Mouse (Mus musculus) gastrocnemius, adult 2 months (tissue): ENCODE data around the gene Nudt5. TPM values are rescaled to one million over a fixed set of nuclear protein-coding genes. Genes with fewer than 3 reads are reported as not detected.

Experiments
- DNase-seq: peaks from one replicate; pipeline ENCODE4 v3.0.0; 2022
- H3K27ac ChIP-seq: fragments of 200-600 bp; 2 replicates; pipeline ENCODE4 v1.8.1; 2022; ENCODE audit warnings: mild to moderate bottlenecking
- H3K4me3 ChIP-seq: fragments of 200-600 bp; 2 replicates; pipeline ENCODE4 v1.8.1; 2022; ENCODE audit warnings: mild to moderate bottlenecking, moderate library complexity
- CTCF ChIP-seq: fragments of 200-600 bp; IDR thresholded peaks from 2 replicates; pipeline ENCODE4 v1.8.1; 2022; ENCODE audit warnings: antibody characterized with exemption, mild to moderate bottlenecking, moderate library complexity
- intact Hi-C: fragments of 180-260 bp; cut with DNase I; formaldehyde crosslinking; loops from one replicate; pipeline ENCODE4 v1.15.1; 2025
- total RNA-seq, 2 experiments: library from RNA; stranded (reverse); gene quantifications; 2 replicates each; pipeline ENCODE4 v1.2.3; 2021

Nudt5 gene
- total RNA-seq, 2 experiments from 2014 or later = 2.6 to 5.1 TPM

DNA sequence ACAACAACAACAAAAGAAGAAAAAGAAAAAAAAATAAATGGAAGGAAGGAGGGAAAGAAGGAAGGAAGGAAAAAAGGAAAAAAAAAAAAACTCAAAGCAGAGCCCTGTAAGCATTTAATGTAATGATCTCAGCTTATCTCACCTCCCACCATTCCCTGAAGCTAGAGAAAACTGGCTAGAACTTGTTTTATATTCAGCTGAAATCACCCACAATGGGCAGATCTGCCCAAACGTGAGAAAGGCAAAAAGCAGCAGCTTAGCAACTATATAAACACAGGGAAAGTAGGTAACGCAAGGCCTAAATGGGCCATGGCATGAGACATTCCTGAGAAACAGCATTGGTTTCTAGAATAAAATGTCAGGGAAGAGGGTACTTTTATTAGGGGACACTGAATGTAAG lies 44.6 kb downstream of the Nudt5 start:
- TF ChIP-seq CTCF = no peak
- intact Hi-C loops = no loop called here
- Histone ChIP-seq H3K4me3 (no peak overlapping the region), H3K27ac (no peak overlapping the region)
- no peak for DNase-seq

GRCm38 (mm10) chr2:5894296-5894695 lies 49.5 kb downstream of the Nudt5 start:
- no peak for DNase-seq
- H3K4me3 ChIP-seq = peak overlapping the region; percentile 91
- TF ChIP-seq CTCF = no peak
- intact Hi-C loops = loop anchor here (2.0 kb wide), 2 partner anchors 49 to 55 kb away; partner anchors contain the start of genes Cdc123 and Nudt5
- peak overlapping the region; percentile 96 for H3K27ac ChIP-seq

DNA sequence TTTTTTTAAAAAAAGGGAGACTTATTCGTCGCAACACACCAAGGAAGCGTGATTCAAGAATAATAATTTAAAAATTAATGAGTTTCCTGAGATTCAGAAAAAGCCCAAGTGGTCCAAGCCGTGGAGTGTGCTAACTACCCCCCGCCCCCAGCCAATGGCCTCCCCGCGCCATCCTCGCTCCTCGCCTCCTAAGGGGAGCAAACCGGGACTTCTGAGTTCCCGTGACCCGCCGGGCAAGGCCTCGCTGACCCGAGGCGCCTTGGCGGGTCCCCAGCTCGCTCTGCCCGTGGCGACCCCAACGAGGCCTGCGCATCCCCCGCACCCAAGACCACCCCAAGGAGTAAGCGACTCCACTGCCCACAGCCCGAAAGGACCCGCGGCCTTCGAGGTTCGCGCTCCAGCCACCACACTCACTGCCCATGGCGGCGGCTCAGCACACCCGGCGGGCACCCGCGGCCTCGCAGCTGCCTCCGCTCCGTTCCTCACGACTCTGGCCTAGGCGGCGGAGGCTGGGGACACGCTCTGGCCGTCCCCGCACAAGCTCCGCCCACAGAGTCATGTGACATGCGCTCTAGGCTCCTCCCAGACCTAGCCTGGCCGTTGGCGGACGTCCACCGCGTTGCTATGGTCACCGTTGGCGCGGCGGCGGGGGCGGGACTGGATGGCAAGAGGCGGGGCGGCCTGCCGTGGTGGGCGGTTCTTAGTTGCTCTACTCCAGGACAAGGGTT lies 50.2 kb downstream of the Nudt5 start, which contains the start of gene Sec61a2:
Gene Sec61a2 (minus strand): TSS at position 590 of the 728 bp plus-strand sequence.
- peak; percentile 22; the same call in 1 of the 2 replicates for TF ChIP-seq CTCF
- Histone ChIP-seq H3K4me3 (peak within 1 kb of the TSS; percentile 91), H3K27ac (peak within 1 kb of the TSS; percentile 96)
- peak; percentile 100 for DNase-seq
- intact Hi-C loops = loop anchor here (2.0 kb wide), 2 partner anchors 50 to 54 kb away; partner anchors contain the start of genes Cdc123 and Nudt5

- intact Hi-C loops = no loop called here
- Histone ChIP-seq H3K27ac (no peak overlapping the region), H3K4me3 (no peak overlapping the region)
- no peak for DNase-seq
- peak; percentile 53 for TF ChIP-seq CTCF
Measured at GRCm38 (mm10) chr2:5900145-5900544, 55.3 kb downstream of the Nudt5 start.

DNA sequence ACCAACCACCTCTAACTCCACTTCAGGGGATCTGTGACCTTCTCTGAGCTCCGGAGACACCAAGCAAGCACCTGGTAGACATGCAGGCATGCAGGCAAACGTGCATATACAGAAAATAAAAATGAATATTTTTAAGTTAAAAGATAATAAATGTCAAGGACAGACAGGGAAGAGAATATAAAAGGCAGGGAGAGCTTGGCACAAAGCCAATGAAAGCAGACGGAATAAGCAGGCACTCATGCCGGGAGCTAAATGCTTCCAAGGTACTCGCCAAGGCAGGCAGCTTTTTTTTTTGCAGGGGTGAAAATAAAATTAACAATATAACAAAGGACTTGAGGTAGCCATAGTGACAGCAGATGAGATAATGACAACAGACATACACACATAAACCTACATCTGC lies 61.3 kb downstream of the Nudt5 start:
- Histone ChIP-seq H3K27ac (no peak overlapping the region), H3K4me3 (no peak overlapping the region)
- TF ChIP-seq CTCF = no peak
- DNase-seq = no peak
- intact Hi-C loops = no loop called here

DNA sequence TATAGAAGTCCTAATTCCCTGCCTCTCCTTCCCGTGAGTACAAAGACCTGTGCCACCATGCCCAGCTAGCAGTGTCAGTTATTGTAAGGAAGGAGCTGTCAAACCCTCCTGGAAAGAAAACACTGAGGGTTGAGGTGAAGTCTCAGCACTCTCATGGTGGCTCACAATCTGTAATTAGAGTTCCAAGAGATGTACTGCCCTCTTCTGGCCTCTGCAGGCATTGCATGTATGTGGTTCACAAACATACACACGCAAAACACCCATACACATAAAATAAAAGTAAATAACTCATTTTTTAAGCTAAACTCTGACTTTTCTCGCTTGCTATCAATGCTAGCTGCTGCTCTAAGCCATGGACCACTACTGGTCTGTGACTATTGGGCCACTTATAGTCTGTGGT lies 61.8 kb downstream of the Nudt5 start:
- TF ChIP-seq CTCF = peak; percentile 70
- Histone ChIP-seq H3K27ac (no peak overlapping the region), H3K4me3 (no peak overlapping the region)
- intact Hi-C loops = no loop called here
- DNase-seq = peak; percentile 31

GRCm38 (mm10) chr2:5911282-5911965 lies 66.6 kb downstream of the Nudt5 start:
- no peak overlapping the region for H3K27ac ChIP-seq
- intact Hi-C loops = no loop called here
- TF ChIP-seq CTCF = no peak
- H3K4me3 ChIP-seq = no peak overlapping the region
- no peak for DNase-seq

Other genes starting within 250 kb of the Nudt5 start
- gene Camk1d, start 130.5 kb upstream of the Nudt5 start, total RNA-seq = 1 to 10 TPM; 1.6 TPM
- gene Cdc123, start 145 bp downstream of the Nudt5 start, total RNA-seq = 10 to 100 TPM; 79.2 to 89.7 TPM
- gene Gm13199, start 17.9 kb downstream of the Nudt5 start, total RNA-seq = not detected
- gene Sec61a2, start 50.4 kb downstream of the Nudt5 start, total RNA-seq = 10 to 100 TPM; 35.4 to 36.1 TPM
- gene Dhtkd1, start 97.8 kb downstream of the Nudt5 start, total RNA-seq = 1 to 10 TPM; 2.2 to 4.3 TPM
- 10 to 100 TPM; 26.5 to 27.2 TPM for gene Upf2, start 106.5 kb downstream of the Nudt5 start, total RNA-seq